Mouse (Mus musculus): Measurements from ENCODE around the gene Arl4c. TPM values are rescaled to one million over a fixed set of nuclear protein-coding genes. Genes with fewer than 3 reads are reported as not detected.

The Arl4c gene
- polyA plus RNA-seq, 1 experiment from 2014 or later, result 42.4 TPM

DNA sequence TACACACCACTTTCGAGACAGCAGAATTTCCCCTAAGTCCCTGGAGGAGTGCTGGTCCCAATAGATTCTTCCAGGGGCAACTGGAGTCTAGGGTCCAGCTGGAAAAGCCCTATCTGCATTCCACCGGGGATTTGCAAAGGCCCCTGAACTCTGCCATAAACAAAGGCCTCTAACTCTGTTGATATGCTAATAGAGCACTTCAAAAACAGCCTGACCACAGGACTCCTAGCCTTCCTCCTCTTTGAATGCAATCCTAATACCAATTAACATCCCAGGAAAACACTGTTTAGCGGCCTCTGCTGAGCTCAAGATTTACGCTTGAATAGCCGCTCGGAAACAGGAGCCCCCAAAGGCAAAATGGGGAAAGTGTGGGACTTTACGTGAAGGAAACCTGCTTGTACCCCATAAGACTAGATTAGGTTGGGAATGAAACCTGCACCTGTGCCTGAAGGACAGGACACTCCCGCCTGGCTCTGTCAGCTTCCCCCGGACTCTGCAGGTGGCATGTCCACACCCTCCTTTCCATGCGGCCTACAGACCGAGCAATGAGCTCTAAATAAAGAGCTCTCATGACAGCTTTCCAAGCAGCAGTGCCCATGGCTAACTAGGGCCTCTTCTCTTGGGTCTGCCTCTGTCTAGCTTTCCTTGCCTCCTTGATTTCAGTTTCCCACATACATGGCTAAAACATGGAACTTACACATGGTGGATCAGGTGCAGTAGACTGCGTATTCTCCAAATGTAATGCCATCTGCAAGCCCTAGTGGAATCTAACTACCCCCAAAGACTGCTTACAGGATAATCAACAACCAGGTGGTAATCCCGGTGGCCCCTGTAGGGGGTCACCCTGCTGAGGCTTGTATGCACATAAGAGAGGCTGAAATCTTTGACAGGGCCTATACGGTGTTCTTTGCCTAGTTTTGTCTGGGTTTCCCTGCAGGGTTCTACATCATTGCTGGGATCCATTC, 32.9 kb downstream of the Arl4c start:
- H3K27me3 ChIP-seq, result no peaks in the 10 kb centered on the region
- 9% methylated on average over 14 of the region's 14 CpGs for WGBS
- no peak overlapping the region for H3K4me3 ChIP-seq
- 0 out of 2 replicates have a peak overlapping the region, but pooled peaks have one; percentile 1 for H3K4me2 ChIP-seq (replicated peaks)
- H3K27ac ChIP-seq (replicated peaks), result peak overlapping the region; percentile 65
- H3K36me3 ChIP-seq, result no peaks in the 10 kb centered on the region
- no peaks in the 10 kb centered on the region for H3K9me3 ChIP-seq
- peak; percentile 83 for ATAC-seq (replicated peaks)
- H3K4me1 ChIP-seq, result peaks cover 17% of the 10 kb centered on the region
- no peak overlapping the region for H3K9ac ChIP-seq (replicated peaks)

- Histone ChIP-seq H3K4me3 (no peak overlapping the region), H3K27me3 (no peaks in the 10 kb centered on the region), H3K36me3 (no peaks in the 10 kb centered on the region), H3K9ac (replicated peaks) (no peak overlapping the region), H3K4me1 (peaks cover 17% of the 10 kb centered on the region), H3K9me3 (no peaks in the 10 kb centered on the region), H3K4me2 (replicated peaks) (0 out of 2 replicates have a peak overlapping the region, but pooled peaks have one; percentile 1), H3K27ac (replicated peaks) (peak overlapping the region; percentile 33)
- 1% methylated on average over 7 of the region's 7 CpGs for WGBS
- peak; percentile 47 for ATAC-seq (replicated peaks)
These were observed 33.7 kb downstream of the Arl4c start for GRCm38 (mm10) chr1:88668353-88668752.

DNA sequence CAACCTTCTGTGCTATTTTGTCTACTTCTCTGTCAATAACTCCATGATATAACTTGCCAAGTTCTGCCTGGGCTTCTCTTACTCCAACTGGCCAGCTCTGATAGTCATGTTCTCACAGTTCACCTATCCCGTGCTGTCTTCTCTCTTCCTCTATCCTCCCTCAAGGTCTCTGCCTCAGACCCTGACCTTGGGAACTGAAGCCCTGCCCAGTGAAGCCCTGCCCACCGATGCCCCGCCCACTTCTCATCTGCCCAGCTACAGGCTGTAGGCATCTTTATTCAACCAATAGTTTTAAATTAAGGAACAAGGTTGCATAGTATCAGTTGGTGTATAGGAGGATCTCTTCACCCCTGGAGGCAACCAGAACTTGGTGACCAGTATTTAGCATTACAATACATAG, 37.4 kb downstream of the Arl4c start:
- H3K27ac ChIP-seq (replicated peaks), result no peak overlapping the region
- no peak overlapping the region for H3K4me2 ChIP-seq (replicated peaks)
- no peak overlapping the region for H3K9ac ChIP-seq (replicated peaks)
- ATAC-seq (replicated peaks), result no peak
- no peaks in the 10 kb centered on the region for H3K36me3 ChIP-seq
- 77% methylated on average over 3 of the region's 3 CpGs for WGBS
- H3K27me3 ChIP-seq, result no peaks in the 10 kb centered on the region
- H3K4me1 ChIP-seq, result peaks cover 14% of the 10 kb centered on the region
- no peak overlapping the region for H3K4me3 ChIP-seq
- no peaks in the 10 kb centered on the region for H3K9me3 ChIP-seq

- Histone ChIP-seq H3K9ac (replicated peaks) (no peak overlapping the region), H3K4me1 (peaks cover 14% of the 10 kb centered on the region), H3K27me3 (no peaks in the 10 kb centered on the region), H3K27ac (replicated peaks) (no peak overlapping the region), H3K4me3 (no peak overlapping the region), H3K4me2 (replicated peaks) (no peak overlapping the region), H3K36me3 (no peaks in the 10 kb centered on the region), H3K9me3 (no peaks in the 10 kb centered on the region)
- WGBS, result 89% methylated on average over 5 of the region's 5 CpGs
- no peak for ATAC-seq (replicated peaks)
These were observed 39.3 kb downstream of the Arl4c start for GRCm38 (mm10) chr1:88662736-88663135.

DNA sequence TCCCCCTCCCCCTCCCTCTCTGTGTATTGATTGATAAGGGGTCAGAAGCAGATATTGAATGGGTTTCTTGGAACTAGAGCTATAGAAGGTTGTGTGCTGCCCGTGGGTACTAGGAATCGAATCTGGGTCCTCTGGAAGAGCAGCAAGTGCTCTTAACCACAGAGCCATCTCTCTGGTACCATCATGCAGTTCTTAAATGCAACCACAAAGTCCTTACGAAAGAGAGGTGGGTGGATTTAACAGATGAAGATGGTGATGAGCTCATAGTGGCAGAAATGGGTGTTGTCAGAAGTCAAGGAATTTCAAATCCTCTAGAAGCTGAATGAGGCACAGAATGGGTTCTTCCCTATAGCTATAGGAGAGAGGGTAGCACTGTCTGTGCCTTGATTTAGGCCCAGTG, 40.8 kb downstream of the Arl4c start:
- no peaks in the 10 kb centered on the region for H3K36me3 ChIP-seq
- H3K4me2 ChIP-seq (replicated peaks), result no peak overlapping the region
- 95% methylated on average over 3 of the region's 3 CpGs for WGBS
- no peaks in the 10 kb centered on the region for H3K9me3 ChIP-seq
- no peak overlapping the region for H3K27ac ChIP-seq (replicated peaks)
- H3K4me3 ChIP-seq, result no peak overlapping the region
- H3K9ac ChIP-seq (replicated peaks), result no peak overlapping the region
- ATAC-seq (replicated peaks), result no peak
- peaks cover 16% of the 10 kb centered on the region for H3K4me1 ChIP-seq
- H3K27me3 ChIP-seq, result no peaks in the 10 kb centered on the region

DNA sequence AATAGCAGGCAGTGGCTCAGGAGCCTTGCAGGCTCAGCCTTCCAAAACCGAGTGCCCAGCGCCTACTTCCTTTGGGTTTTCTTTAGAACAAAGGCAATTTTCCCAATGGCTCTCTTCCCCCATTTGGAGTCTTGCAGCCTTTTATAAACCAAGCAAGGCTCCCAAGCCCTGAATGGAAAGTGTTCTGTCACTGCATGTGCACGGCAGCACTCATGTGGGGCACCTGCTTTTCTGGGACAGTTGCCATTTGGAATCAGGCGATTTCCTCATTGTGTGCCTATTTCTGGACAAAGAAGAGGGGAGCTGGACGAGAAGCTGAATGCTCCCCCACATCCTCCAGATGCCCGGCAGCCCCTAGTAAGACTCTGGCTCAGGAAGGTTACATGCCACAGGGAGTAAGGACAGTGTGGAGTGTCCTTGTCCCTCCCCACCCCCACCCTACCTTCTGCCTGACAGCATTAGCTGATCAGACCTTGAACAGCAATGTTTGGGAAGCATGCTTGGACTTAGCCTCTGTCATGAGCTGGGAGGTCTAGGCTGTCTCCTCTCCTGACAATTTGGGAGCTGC, 43.6 kb downstream of the Arl4c start:
- Histone ChIP-seq H3K4me1 (peaks cover 16% of the 10 kb centered on the region), H3K4me2 (replicated peaks) (no peak overlapping the region), H3K9ac (replicated peaks) (no peak overlapping the region), H3K27me3 (no peaks in the 10 kb centered on the region), H3K27ac (replicated peaks) (peak overlapping the region; percentile 63), H3K9me3 (no peaks in the 10 kb centered on the region), H3K4me3 (no peak overlapping the region), H3K36me3 (no peaks in the 10 kb centered on the region)
- WGBS, result 12% methylated on average over 6 of the region's 6 CpGs
- peak; percentile 91 for ATAC-seq (replicated peaks)

GRCm38 (mm10) chr1:88656096-88656480, 45.9 kb downstream of the Arl4c start:
- Histone ChIP-seq H3K4me3 (no peak overlapping the region), H3K27ac (replicated peaks) (no peak overlapping the region), H3K27me3 (no peaks in the 10 kb centered on the region), H3K4me2 (replicated peaks) (no peak overlapping the region), H3K4me1 (peaks cover 16% of the 10 kb centered on the region), H3K9ac (replicated peaks) (no peak overlapping the region), H3K9me3 (no peaks in the 10 kb centered on the region), H3K36me3 (no peaks in the 10 kb centered on the region)
- WGBS, result 67% methylated on average over 5 of the region's 5 CpGs
- no peak for ATAC-seq (replicated peaks)

- H3K9ac ChIP-seq (replicated peaks), result no peak overlapping the region
- H3K9me3 ChIP-seq, result no peaks in the 10 kb centered on the region
- no peak for ATAC-seq (replicated peaks)
- no peak overlapping the region for H3K4me3 ChIP-seq
- H3K27me3 ChIP-seq, result no peaks in the 10 kb centered on the region
- H3K27ac ChIP-seq (replicated peaks), result no peak overlapping the region
- H3K4me1 ChIP-seq, result peaks cover 16% of the 10 kb centered on the region
- 93% methylated on average over 3 of the region's 3 CpGs for WGBS
- H3K4me2 ChIP-seq (replicated peaks), result no peak overlapping the region
- no peaks in the 10 kb centered on the region for H3K36me3 ChIP-seq
These were observed 46.4 kb downstream of the Arl4c start for GRCm38 (mm10) chr1:88655473-88656095.

DNA sequence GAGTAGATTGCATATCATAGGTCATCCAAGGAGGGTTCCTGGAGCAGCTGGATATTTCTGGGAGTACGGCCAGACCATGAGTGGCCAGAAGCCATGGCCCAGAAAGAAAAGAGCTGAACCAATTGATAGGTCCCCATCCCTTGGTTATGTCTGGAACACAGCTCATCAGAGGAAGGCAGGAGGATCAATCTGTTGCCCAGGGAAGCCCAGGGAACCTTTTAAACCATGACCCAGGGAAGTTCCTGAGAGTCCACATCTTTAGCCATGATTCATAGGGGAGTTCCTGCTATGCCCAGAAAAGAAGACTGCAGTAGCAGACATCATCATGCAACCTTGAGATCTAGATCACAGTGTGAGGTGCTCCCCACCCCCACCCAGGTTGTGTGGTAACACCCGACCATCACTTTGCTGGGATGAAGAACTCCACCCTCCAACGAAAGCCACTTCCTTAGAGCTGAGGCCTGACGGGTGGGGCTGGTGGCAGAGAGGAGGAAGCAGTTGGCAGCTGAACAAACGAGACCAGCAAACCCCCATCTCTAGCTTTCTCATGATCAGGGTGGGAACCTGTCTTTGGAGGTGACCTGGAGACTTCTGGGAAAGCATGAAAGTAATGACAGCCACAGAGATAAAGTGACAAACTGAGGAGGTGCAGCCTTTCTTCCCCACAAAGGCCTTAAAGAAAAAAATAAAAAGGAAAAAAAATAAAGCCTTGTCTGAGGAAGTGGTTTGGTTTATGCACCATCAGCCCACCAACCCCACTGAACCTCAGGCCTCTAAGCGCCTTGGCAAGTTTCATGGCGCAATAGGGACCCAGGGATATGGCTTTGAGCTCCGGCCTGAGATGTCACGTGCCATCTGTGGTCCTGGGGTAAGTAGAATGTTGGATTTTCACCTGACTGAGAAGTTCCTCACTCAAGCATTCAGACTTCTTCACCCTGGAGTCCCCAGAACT, 47.2 kb downstream of the Arl4c start:
- Histone ChIP-seq H3K9ac (replicated peaks) (no peak overlapping the region), H3K9me3 (no peaks in the 10 kb centered on the region), H3K4me2 (replicated peaks) (no peak overlapping the region), H3K4me1 (peaks cover 16% of the 10 kb centered on the region), H3K36me3 (no peaks in the 10 kb centered on the region), H3K4me3 (no peak overlapping the region), H3K27me3 (no peaks in the 10 kb centered on the region), H3K27ac (replicated peaks) (no peak overlapping the region)
- WGBS, result 87% methylated on average over 9 of the region's 9 CpGs
- no peak for ATAC-seq (replicated peaks)

GRCm38 (mm10) chr1:88653614-88654520, 48.2 kb downstream of the Arl4c start:
- no peaks in the 10 kb centered on the region for H3K9me3 ChIP-seq
- WGBS, result 89% methylated on average over 7 of the region's 7 CpGs
- no peak overlapping the region for H3K9ac ChIP-seq (replicated peaks)
- no peak overlapping the region for H3K4me2 ChIP-seq (replicated peaks)
- H3K4me3 ChIP-seq, result no peak overlapping the region
- no peaks in the 10 kb centered on the region for H3K36me3 ChIP-seq
- no peak overlapping the region for H3K27ac ChIP-seq (replicated peaks)
- H3K27me3 ChIP-seq, result no peaks in the 10 kb centered on the region
- no peak for ATAC-seq (replicated peaks)
- H3K4me1 ChIP-seq, result peaks cover 13% of the 10 kb centered on the region

- no peak overlapping the region for H3K9ac ChIP-seq (replicated peaks)
- H3K36me3 ChIP-seq, result no peaks in the 10 kb centered on the region
- H3K27ac ChIP-seq (replicated peaks), result no peak overlapping the region
- no peak overlapping the region for H3K4me2 ChIP-seq (replicated peaks)
- H3K4me1 ChIP-seq, result peaks cover 1% of the 10 kb centered on the region; the same call in 1 of the 2 replicates
- no peak for ATAC-seq (replicated peaks)
- H3K27me3 ChIP-seq, result no peaks in the 10 kb centered on the region
- H3K4me3 ChIP-seq, result no peak overlapping the region
- WGBS, result 95% methylated on average over 8 of the region's 8 CpGs
- no peaks in the 10 kb centered on the region for H3K9me3 ChIP-seq
These were observed 49.3 kb downstream of the Arl4c start for GRCm38 (mm10) chr1:88652682-88653081.
